In the genomic region with DNA sequence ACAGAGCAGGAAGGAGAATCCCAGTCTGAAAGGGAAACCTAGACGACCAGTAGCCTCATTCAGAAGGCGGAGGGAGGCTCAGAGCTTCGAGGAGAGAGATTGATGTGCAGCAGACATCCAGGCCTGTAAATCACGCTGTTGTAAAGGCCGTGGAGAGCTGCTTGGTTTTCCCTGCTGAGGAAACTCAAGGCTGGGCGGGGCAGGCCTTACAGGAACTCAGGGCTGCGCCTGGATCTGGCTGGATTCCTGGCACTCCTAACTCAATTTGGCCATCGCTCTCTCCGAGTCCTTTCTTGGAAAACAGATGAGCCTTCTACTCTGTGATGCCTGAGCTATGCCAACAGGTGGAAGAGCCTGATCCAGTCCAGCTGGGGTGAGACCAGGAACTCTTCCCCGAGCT, we compare ENCODE assay signal across 13 mouse cellular contexts.
A peak's percentile ranks its signal among the peaks of the same experiment; 100 is the strongest.
DNase-seq lines count a peak whose midpoint lies in the region; ATAC-seq lines count a peak whose summit lies in the region.
"Had no signal": no experiment of that assay in that cellular context is flagged by ENCODE, and none has a peak within 500 bp of the region (broad histone marks: within the 10 kb centered on the region; RNA-seq: fewer than 3 reads in every experiment).

No protein-coding gene starts in this region.

- H3K36me3 ChIP-seq in midbrain, embryonic 10.5 days = peaks cover 3% of the 10 kb centered on the region; the same call in 1 of the 2 replicates
- no peaks in the 10 kb centered on the region for H3K36me3 ChIP-seq in midbrain, embryonic 16.5 days (ENCODE audit: control insufficient read depth, insufficient read depth, low read length)
- H3K36me3 ChIP-seq in stomach, embryonic 15.5 days = no peaks in the 10 kb centered on the region
- H3K36me3 ChIP-seq: limb, embryonic 15.5 days had no signal

- 0 out of 2 replicates have a peak overlapping the region, but pooled peaks have one; percentile 9 for H3K27ac ChIP-seq in midbrain, embryonic 10.5 days (replicated peaks)
- H3K27ac ChIP-seq in midbrain, embryonic 16.5 days (ENCODE audit: low read length) = no peak overlapping the region
- H3K27ac ChIP-seq in stomach, embryonic 15.5 days = no peak overlapping the region
- H3K27ac ChIP-seq: hindbrain, embryonic 14.5 days; limb, embryonic 15.5 days had no signal

- peaks cover 34% of the 10 kb centered on the region for H3K4me1 ChIP-seq in midbrain, embryonic 10.5 days
- peaks cover 8% of the 10 kb centered on the region; the same call in 1 of the 2 replicates for H3K4me1 ChIP-seq in midbrain, embryonic 16.5 days (ENCODE audit: control insufficient read depth, insufficient read depth, low read length)
- H3K4me1 ChIP-seq in stomach, embryonic 15.5 days = no peaks in the 10 kb centered on the region

- ATAC-seq in midbrain, embryonic 16.5 days = no peak
- ATAC-seq in stomach, embryonic 15.5 days (ENCODE audit: insufficient read depth, low FRiP score, low read depth) = peak; percentile 52; the same call in 1 of the 2 replicates

- no peaks in the 10 kb centered on the region for H3K9me3 ChIP-seq in midbrain, embryonic 10.5 days (replicated peaks)
- no peaks in the 10 kb centered on the region for H3K9me3 ChIP-seq in midbrain, embryonic 16.5 days (replicated peaks; ENCODE audit: control insufficient read depth, low read length, poor library complexity, severe bottlenecking)
- H3K9me3 ChIP-seq in stomach, embryonic 15.5 days = no peaks in the 10 kb centered on the region
- H3K9me3 ChIP-seq: limb, embryonic 15.5 days had no signal

- H3K27me3 ChIP-seq in midbrain, embryonic 10.5 days (ENCODE audit: low read depth, poor library complexity, severe bottlenecking) = no peaks in the 10 kb centered on the region
- H3K27me3 ChIP-seq in midbrain, embryonic 16.5 days (ENCODE audit: control insufficient read depth, insufficient read depth, low read depth, low read length) = no peaks in the 10 kb centered on the region
- H3K27me3 ChIP-seq in stomach, embryonic 15.5 days (replicated peaks) = no peaks in the 10 kb centered on the region
- H3K27me3 ChIP-seq: limb, embryonic 15.5 days had no signal

- WGBS in midbrain, embryonic 10.5 days = 88% methylated on average over 10 of the region's 10 CpGs
- WGBS in midbrain, embryonic 16.5 days = 90% methylated on average over 10 of the region's 10 CpGs
- 54% methylated on average over 10 of the region's 10 CpGs for WGBS in stomach, embryonic 15.5 days

- H3K9ac ChIP-seq in midbrain, embryonic 16.5 days (ENCODE audit: low read depth, low read length) = no peak overlapping the region
- H3K9ac ChIP-seq in stomach, embryonic 15.5 days = no peak overlapping the region
- H3K9ac ChIP-seq: hindbrain, embryonic 14.5 days; limb, embryonic 15.5 days had no signal

- H3K4me2 ChIP-seq in midbrain, embryonic 16.5 days (ENCODE audit: low read length) = no peak overlapping the region
- H3K4me2 ChIP-seq in stomach, embryonic 15.5 days = no peak overlapping the region
- H3K4me2 ChIP-seq: hindbrain, embryonic 14.5 days; limb, embryonic 15.5 days had no signal

- DNase-seq in adrenal gland, postnatal 10 days = peak; percentile 41
- no peak for DNase-seq in adrenal gland, postnatal 25 days
- no peak for DNase-seq in midbrain, embryonic 10.5 days (ENCODE audit: low spot score)
- DNase-seq in kidney, adult 8-10 months = peak; percentile 19 to 47
- no peak for DNase-seq in testis, postnatal 10 days (ENCODE audit: low spot score)
- DNase-seq in B cell, adult 2 months = no peak
- DNase-seq: cerebellum, postnatal 36 days; lung, postnatal 14 days; right cerebral cortex, postnatal 25 days had no signal

- no peak overlapping the region for H3K4me3 ChIP-seq in midbrain, embryonic 10.5 days
- no peak overlapping the region for H3K4me3 ChIP-seq in midbrain, embryonic 16.5 days (ENCODE audit: low read depth, low read length)
- H3K4me3 ChIP-seq in stomach, embryonic 15.5 days (replicated peaks) = no peak overlapping the region
- H3K4me3 ChIP-seq: limb, embryonic 15.5 days had no signal

Comparison
In these comparisons a context has a peak if more than half of its experiments do, and no peak if none do; other contexts are left out.
1. DNase-seq: peak in adrenal gland, postnatal 10 days (single experiment) and kidney, adult 8-10 months (2 of 2); none in adrenal gland, postnatal 25 days (single experiment), midbrain, embryonic 10.5 days (single experiment), testis, postnatal 10 days (single experiment) and B cell, adult 2 months (0 of 2).